Mouse (Mus musculus) intestine, embryonic 14.5 days (tissue): ENCODE measurements around the gene Wiz. TPM values are rescaled to one million over a fixed set of nuclear protein-coding genes. Genes with fewer than 3 reads are reported as not detected.

Experiments used
- ATAC-seq: fragments of 200-750 bp; cut with Nextera tagmentation; replicated peaks from 2 replicates; pipeline ENCODE4 v1.8.0; 2017; ENCODE audit warnings: low read depth, moderate number of reproducible peaks, moderate TSS enrichment, moderate library complexity; ENCODE audit not compliant: low FRiP score, low TSS enrichment
- DNase-seq: peaks from one replicate; pipeline ENCODE4 v3.0.0-alpha.2; 2018; ENCODE audit warnings: low spot score
- H3K27ac ChIP-seq: fragments of 300-500 bp; sonication (generic); 2 replicates; pipeline ENCODE4 v1.5.1; 2014; ENCODE audit warnings: low read depth, mild to moderate bottlenecking, control low read depth
- H3K27me3 ChIP-seq: fragments of 300-500 bp; sonication (generic); replicated peaks from 2 replicates; pipeline ENCODE4 v1.6.1; 2014; ENCODE audit warnings: low read length, control low read depth; ENCODE audit not compliant: control insufficient read depth, insufficient read depth
- H3K36me3 ChIP-seq: fragments of 300-500 bp; sonication (generic); 2 replicates; pipeline ENCODE4 v1.6.1; 2014; ENCODE audit warnings: low read length, control low read depth; ENCODE audit not compliant: control insufficient read depth, insufficient read depth
- H3K4me1 ChIP-seq: fragments of 300-500 bp; sonication (generic); replicated peaks from 2 replicates; pipeline ENCODE4 v1.6.1; 2014; ENCODE audit warnings: low read length, control low read depth, mixed read lengths; ENCODE audit not compliant: control insufficient read depth, insufficient read depth
- H3K4me2 ChIP-seq: fragments of 300-500 bp; sonication (generic); 2 replicates; pipeline ENCODE4 v1.6.1; 2014; ENCODE audit warnings: low read length
- H3K4me3 ChIP-seq: fragments of 300-500 bp; sonication (generic); 2 replicates; pipeline ENCODE4 v1.5.1; 2014; ENCODE audit warnings: low read depth, low read length, control low read depth, mixed read lengths
- H3K9ac ChIP-seq: fragments of 300-500 bp; sonication (generic); 2 replicates; pipeline ENCODE4 v1.6.1; 2014; ENCODE audit warnings: mild to moderate bottlenecking, low read length
- H3K9me3 ChIP-seq: fragments of 300-500 bp; sonication (generic); 2 replicates; pipeline ENCODE4 v1.6.1; 2016; ENCODE audit warnings: low read length, control low read depth; ENCODE audit not compliant: control insufficient read depth
- WGBS: fragments of 180-500 bp; shearing (Covaris S2); extraction: QIAGEN DNeasy Blood & Tissue Kit; methylation state at CpG from one replicate; pipeline ENCODE4 v1.1.7; 2014; 5-methylcytosine and 5-hydroxymethylcytosine counted together
- polyA plus RNA-seq: library from polyadenylated mRNA; unstranded; fragments of >200 nt; fragmentation: Nextera tagmentation; extraction: Ambion mirVana; gene quantifications from 2 replicates; pipeline ENCODE4 v1.2.1, GENCODE M21; 2014

Gene Wiz
- 30.8 and 32.3 TPM in 2 replicates for polyA plus RNA-seq

GRCm38 (mm10) chr17:32389101-32389659 lies at the start of gene Wiz:
TSS of gene Wiz (minus strand) at chr17:32389439.
- H3K27ac ChIP-seq: 0 out of 2 replicates have a peak within 1 kb of the TSS, but pooled peaks have one; percentile 54
- H3K4me2 ChIP-seq: peak within 1 kb of the TSS; percentile 91
- WGBS: under 1% methylated on average over 17 of the region's 44 CpGs
- H3K9ac ChIP-seq: peak within 1 kb of the TSS; percentile 76
- peak within 1 kb of the TSS; percentile 72 for H3K4me3 ChIP-seq
- peaks cover 10% of the 10 kb centered on the region for H3K36me3 ChIP-seq
- DNase-seq (peak; percentile 98), ATAC-seq (peak; percentile 88)
- no peaks in the 10 kb centered on the region for H3K9me3 ChIP-seq
- peaks cover 5% of the 10 kb centered on the region; the same call in 1 of the 2 replicates for H3K4me1 ChIP-seq
- peaks cover 39% of the 10 kb centered on the region for H3K27me3 ChIP-seq

- whole genome bisulfite sequencing: 93% methylated on average over 4 of the region's 4 CpGs
- ATAC-seq (no peak), DNase-seq (no peak)
- Histone ChIP-seq H3K27me3 (no peaks in the 10 kb centered on the region), H3K36me3 (no peaks in the 10 kb centered on the region), H3K4me3 (no peak overlapping the region), H3K9ac (no peak overlapping the region), H3K4me2 (no peak overlapping the region), H3K27ac (no peak overlapping the region), H3K4me1 (no peaks in the 10 kb centered on the region), H3K9me3 (no peaks in the 10 kb centered on the region)
Observed at GRCm38 (mm10) chr17:32437106-32437505, 47.9 kb upstream of the Wiz start.

GRCm38 (mm10) chr17:32435151-32435550 lies 45.9 kb upstream of the Wiz start:
- Histone ChIP-seq H3K9me3 (no peaks in the 10 kb centered on the region), H3K36me3 (no peaks in the 10 kb centered on the region), H3K4me2 (no peak overlapping the region), H3K4me1 (no peaks in the 10 kb centered on the region), H3K4me3 (no peak overlapping the region), H3K27ac (no peak overlapping the region), H3K27me3 (no peaks in the 10 kb centered on the region), H3K9ac (no peak overlapping the region)
- no peak for ATAC-seq
- DNase-seq: no peak
- WGBS: 74% methylated on average over 5 of the region's 5 CpGs

GRCm38 (mm10) chr17:32434324-32434723 lies 45.1 kb upstream of the Wiz start:
- no peak for DNase-seq
- Histone ChIP-seq H3K4me2 (no peak overlapping the region), H3K4me1 (no peaks in the 10 kb centered on the region), H3K9ac (no peak overlapping the region), H3K36me3 (no peaks in the 10 kb centered on the region), H3K4me3 (no peak overlapping the region), H3K9me3 (no peaks in the 10 kb centered on the region), H3K27ac (no peak overlapping the region), H3K27me3 (no peaks in the 10 kb centered on the region)
- ATAC-seq: no peak
- WGBS: 57% methylated on average over 4 of the region's 4 CpGs

GRCm38 (mm10) chr17:32431972-32432371 lies 42.7 kb upstream of the Wiz start:
- Histone ChIP-seq H3K27ac (no peak overlapping the region), H3K9me3 (no peaks in the 10 kb centered on the region), H3K4me1 (no peaks in the 10 kb centered on the region), H3K4me2 (no peak overlapping the region), H3K9ac (no peak overlapping the region), H3K36me3 (no peaks in the 10 kb centered on the region), H3K4me3 (no peak overlapping the region), H3K27me3 (no peaks in the 10 kb centered on the region)
- 53% methylated on average over 3 of the region's 3 CpGs for WGBS
- ATAC-seq: no peak
- DNase-seq: no peak

- Histone ChIP-seq H3K4me3 (no peak overlapping the region), H3K4me1 (no peaks in the 10 kb centered on the region), H3K9me3 (no peaks in the 10 kb centered on the region), H3K4me2 (no peak overlapping the region), H3K27me3 (no peaks in the 10 kb centered on the region), H3K9ac (no peak overlapping the region), H3K36me3 (no peaks in the 10 kb centered on the region), H3K27ac (no peak overlapping the region)
- ATAC-seq (no peak), DNase-seq (no peak)
Observed at GRCm38 (mm10) chr17:32426610-32427009, 37.4 kb upstream of the Wiz start.

- 87% methylated on average over 2 of the region's 2 CpGs for WGBS
- no peak within 1 kb of the TSS for H3K4me3 ChIP-seq
- H3K9ac ChIP-seq: no peak within 1 kb of the TSS
- H3K4me1 ChIP-seq: no peaks in the 10 kb centered on the region
- no peak within 1 kb of the TSS for H3K4me2 ChIP-seq
- no peaks in the 10 kb centered on the region for H3K9me3 ChIP-seq
- no peak for DNase-seq
- H3K36me3 ChIP-seq: no peaks in the 10 kb centered on the region
- no peak within 1 kb of the TSS for H3K27ac ChIP-seq
- no peak for ATAC-seq
- H3K27me3 ChIP-seq: no peaks in the 10 kb centered on the region
Observed at GRCm38 (mm10) chr17:32424034-32424433, 34.8 kb upstream of the Wiz start, which contains the start of gene Pglyrp2. TSS of gene Pglyrp2 (minus strand) at chr17:32424167.

GRCm38 (mm10) chr17:32420781-32421180 lies 31.5 kb upstream of the Wiz start:
- ATAC-seq (no peak), DNase-seq (no peak)
- H3K36me3 ChIP-seq: no peaks in the 10 kb centered on the region
- H3K4me1 ChIP-seq: no peaks in the 10 kb centered on the region
- peaks cover 14% of the 10 kb centered on the region for H3K27me3 ChIP-seq
- H3K4me2 ChIP-seq: no peak overlapping the region
- H3K4me3 ChIP-seq: no peak overlapping the region
- no peak overlapping the region for H3K27ac ChIP-seq
- 80% methylated on average over 8 of the region's 8 CpGs for WGBS
- no peaks in the 10 kb centered on the region for H3K9me3 ChIP-seq
- H3K9ac ChIP-seq: no peak overlapping the region

- Histone ChIP-seq H3K36me3 (no peaks in the 10 kb centered on the region), H3K27ac (no peak overlapping the region), H3K4me1 (no peaks in the 10 kb centered on the region), H3K9me3 (no peaks in the 10 kb centered on the region), H3K4me3 (no peak overlapping the region), H3K4me2 (no peak overlapping the region), H3K27me3 (peaks cover 22% of the 10 kb centered on the region), H3K9ac (no peak overlapping the region)
- 54% methylated on average over 2 of the region's 2 CpGs for whole genome bisulfite sequencing
- DNase-seq: no peak
- ATAC-seq: no peak
Observed at GRCm38 (mm10) chr17:32419989-32420388, 30.8 kb upstream of the Wiz start.
